Mouse (Mus musculus) gastrocnemius, postnatal 36 days (tissue): Measurements from ENCODE around the gene Col4a2. TPM values are rescaled to one million over a fixed set of nuclear protein-coding genes. Genes with fewer than 3 reads are reported as not detected.

Experiments used
- DNase-seq, 2 experiments: peaks; one replicate each; pipeline ENCODE4 v3.0.0; 2022
- intact Hi-C: fragments of 180-260 bp; cut with DNase I; formaldehyde crosslinking; loops from one replicate; pipeline ENCODE4 v1.15.1; 2025
- total RNA-seq, 2 experiments: library from RNA; stranded (reverse); gene quantifications; 2 replicates each; pipeline ENCODE4 v1.2.3; 2021

The Col4a2 gene
- total RNA-seq, 2 experiments from 2014 or later: 77.5 to 105 TPM

GRCm38 (mm10) chr8:11290533-11290932, 22.1 kb upstream of the Col4a2 start:
- no peak for DNase-seq
- intact Hi-C loops: no loop called here

GRCm38 (mm10) chr8:11292611-11293010, 20.0 kb upstream of the Col4a2 start:
- peak in 1 of 2 experiments; percentile 50 for DNase-seq
- intact Hi-C loops: no loop called here

- no peak for DNase-seq
Measured at GRCm38 (mm10) chr8:11296282-11296943, 16.2 kb upstream of the Col4a2 start.

GRCm38 (mm10) chr8:11297141-11297838, 15.3 kb upstream of the Col4a2 start:
- DNase-seq: no peak
- intact Hi-C loops: no loop called here

More at GRCm38 (mm10) chr8:11296282-11296943, 16.2 kb upstream of the Col4a2 start:
- intact Hi-C loops: no loop called here

GRCm38 (mm10) chr8:11298531-11299316, 13.9 kb upstream of the Col4a2 start:
- intact Hi-C loops: no loop called here
- no peak for DNase-seq

GRCm38 (mm10) chr8:11299317-11299602, 13.3 kb upstream of the Col4a2 start:
- intact Hi-C loops: no loop called here
- DNase-seq: no peak

GRCm38 (mm10) chr8:11300436-11300835, 12.2 kb upstream of the Col4a2 start:
- DNase-seq: no peak
- intact Hi-C loops: no loop called here

GRCm38 (mm10) chr8:11304027-11304601, 8.5 kb upstream of the Col4a2 start:
- intact Hi-C loops: no loop called here
- no peak for DNase-seq

- intact Hi-C loops: no loop called here
- no peak for DNase-seq
Measured at GRCm38 (mm10) chr8:11305539-11305938, 7.1 kb upstream of the Col4a2 start.

- intact Hi-C loops: no loop called here
- no peak for DNase-seq
Measured at GRCm38 (mm10) chr8:11307451-11307850, 5.2 kb upstream of the Col4a2 start.

- no peak for DNase-seq
- intact Hi-C loops: no loop called here
Measured at GRCm38 (mm10) chr8:11308570-11308998, 4.0 kb upstream of the Col4a2 start.

GRCm38 (mm10) chr8:11309226-11309625, 3.4 kb upstream of the Col4a2 start:
- DNase-seq: no peak
- intact Hi-C loops: no loop called here

GRCm38 (mm10) chr8:11310049-11310448, 2.6 kb upstream of the Col4a2 start:
- DNase-seq: no peak
- intact Hi-C loops: loop anchor here (5.0 kb wide), 3 partner anchors 33 to 82 kb away; no protein-coding TSS in a partner anchor

GRCm38 (mm10) chr8:11311681-11312348, 790 bp upstream of the Col4a2 start:
- intact Hi-C loops: loop anchor here (5.0 kb wide), 3 partner anchors 35 to 80 kb away; no protein-coding TSS in a partner anchor
- DNase-seq: peak; percentile 55 to 58

- DNase-seq: peak in 1 of 2 experiments; percentile 30
- intact Hi-C loops: loop anchor here (5.0 kb wide), 3 partner anchors 36 to 79 kb away; no protein-coding TSS in a partner anchor
Measured at GRCm38 (mm10) chr8:11313176-11314111, 839 bp downstream of the Col4a2 start.

- intact Hi-C loops: loop anchor here (5.0 kb wide), 3 partner anchors 37 to 78 kb away; no protein-coding TSS in a partner anchor
- no peak for DNase-seq
Measured at GRCm38 (mm10) chr8:11314613-11315012, 2.0 kb downstream of the Col4a2 start.

- intact Hi-C loops: no loop called here
- no peak for DNase-seq
Measured at GRCm38 (mm10) chr8:11315179-11315943, 2.8 kb downstream of the Col4a2 start.

- no peak for DNase-seq
- intact Hi-C loops: no loop called here
Measured at GRCm38 (mm10) chr8:11316118-11316517, 3.5 kb downstream of the Col4a2 start.
